Comparison of ENCODE assay signal across 8 mouse cellular contexts in genomic region chr9:21936692-21937570, GRCm38 (mm10). TPM values are rescaled to one million over a fixed set of nuclear protein-coding genes. Genes with fewer than 3 reads are reported as not detected.
DNase-seq lines count a peak whose midpoint lies in the region; TF ChIP-seq lines count a peak whose summit lies in the region.

Plppr2 (plus strand) TSS chr9:21937033.

- H3K36me3 ChIP-seq in macrophage (ENCODE audit: inconsistent target) = no peaks in the 10 kb centered on the region

- no peaks in the 10 kb centered on the region for H3K79me2 ChIP-seq in macrophage (ENCODE audit: inconsistent target)

- peak within 1 kb of the TSS; percentile 95 for H3K27ac ChIP-seq in left cerebral cortex, adult 2 months
- no peak within 1 kb of the TSS for H3K27ac ChIP-seq in macrophage

- 4% methylated on average over 38 of the region's 43 CpGs for WGBS in macrophage (ENCODE audit: missing documents)

- TF ChIP-seq CTCF in left cerebral cortex, adult 2 months (IDR thresholded peaks at IDR 0.05) = no peak

- peak within 1 kb of the TSS; percentile 80 for H3K4me3 ChIP-seq in left cerebral cortex, adult 2 months
- H3K4me3 ChIP-seq in macrophage (ENCODE audit: inconsistent target) = peak within 1 kb of the TSS; percentile 14; the same call in 1 of the 2 replicates

- peak; percentile 89 for DNase-seq in adipocyte (ENCODE audit: low spot score)
- peak; percentile 98 for DNase-seq in embryo, embryonic 10 days (ENCODE audit: low spot score)
- DNase-seq in gastrocnemius, adult 8-10 months (ENCODE audit: low spot score in 2 of 2) = peak; percentile 87 to 89
- peak; percentile 68 for DNase-seq in hindlimb bud, embryonic 11.5 days (ENCODE audit: extremely low spot score, low read depth, low spot score)
- DNase-seq in left cerebral cortex, adult 2 months (ENCODE audit: extremely low spot score in 1 of 2, low spot score in 2 of 2) = peak; percentile 97
- peak; percentile 94 for DNase-seq in retina, postnatal 7 days (ENCODE audit: low read depth, low spot score)
- peak; percentile 95 to 97 for DNase-seq in urinary bladder, adult 18-20 months (ENCODE audit: low spot score in 2 of 2)

- intact Hi-C loops in left cerebral cortex, adult 2 months (cut with DNase I) = no loop called here

RNA-seq across cellular contexts. Expression of gene Plppr2, which starts in this region (rescaled TPM):
- total RNA-seq in gastrocnemius, adult 8-10 months (2022) = 1 to 10 TPM in 1 of 4 experiments, under 1 TPM in 3; 0.36 to 1.1 (median 0.60) TPM
- 100 to 1,000 TPM; 181 to 183 TPM for total RNA-seq in left cerebral cortex, adult 2 months (2021)
- total RNA-seq in macrophage (2018; cell fraction: chromatin; rRNA removed) = 1 to 10 TPM; 2.5 to 8.0 (median 4.6) TPM
- total RNA-seq in macrophage (2018; cell fraction: cytosol; rRNA removed) = 1 to 10 TPM in 7 of 26 experiments, under 1 TPM in 19; 0.33 to 1.4 (median 0.88) TPM
- 1 to 10 TPM; 1.8 to 5.5 (median 3.6) TPM for total RNA-seq in macrophage (2018; cell fraction: nucleus; rRNA removed)
- polyA plus RNA-seq in macrophage (2018) = 0.36 to 1.4 TPM (median 0.91 TPM) in 3 replicates

Comparison
In these comparisons a context has a peak if more than half of its experiments do, and no peak if none do; other contexts are left out.
1. RNA of gene Plppr2 (total RNA-seq): 181 to 183 TPM in left cerebral cortex, adult 2 months; 0.36 to 1.1 TPM in gastrocnemius, adult 8-10 months; every median in the first group is over 10 times any median in the second.
2. Peak in every context shown above with its lines, with median percentiles within 50 percentile points of each other: DNase-seq.